Mouse (Mus musculus) heart, adult 11 months (tissue): ENCODE measurements around the gene Atp2b2.
A peak's percentile ranks its signal among the peaks of the same experiment; 100 is the strongest.
"Not testable (repeated sequence)": the region's sequence is repeated elsewhere in the genome, so short reads cannot be mapped to it uniquely, and the experiment has no call there.

Experiments
- DNase-seq: peaks from one replicate; pipeline ENCODE4 v3.0.0; 2022

Atp2b2 gene

GRCm38 (mm10) chr6:113768804-113769203, 273.6 kb downstream of the Atp2b2 start:
- no peak for DNase-seq

GRCm38 (mm10) chr6:113761644-113762043, 280.8 kb downstream of the Atp2b2 start:
- DNase-seq, result no peak

- DNase-seq, result no peak
Observed at GRCm38 (mm10) chr6:113749119-113749685, 293.2 kb downstream of the Atp2b2 start.

GRCm38 (mm10) chr6:113748351-113748750, 294.1 kb downstream of the Atp2b2 start:
- DNase-seq, result no peak

GRCm38 (mm10) chr6:113747284-113747683, 295.1 kb downstream of the Atp2b2 start:
- no peak for DNase-seq

- DNase-seq, result no peak
Observed at GRCm38 (mm10) chr6:113745117-113745516, 297.3 kb downstream of the Atp2b2 start.

- DNase-seq, result no peak
Observed at GRCm38 (mm10) chr6:113743111-113743510, 299.3 kb downstream of the Atp2b2 start.

- no peak for DNase-seq
Observed at GRCm38 (mm10) chr6:113742321-113742720, 300.1 kb downstream of the Atp2b2 start.

GRCm38 (mm10) chr6:113741425-113741824, 301.0 kb downstream of the Atp2b2 start:
- peak; percentile 94 for DNase-seq

- DNase-seq, result peak; percentile 98
Observed at GRCm38 (mm10) chr6:113740236-113741217, 301.9 kb downstream of the Atp2b2 start, which contains the start of gene Sec13. TSS of gene Sec13 (minus strand) at chr6:113740743.

- no peak for DNase-seq
Observed at GRCm38 (mm10) chr6:113737318-113738046, 304.9 kb downstream of the Atp2b2 start.

- no peak for DNase-seq
Observed at GRCm38 (mm10) chr6:113731296-113731695, 311.1 kb downstream of the Atp2b2 start.

GRCm38 (mm10) chr6:113728181-113728580, 314.2 kb downstream of the Atp2b2 start:
- DNase-seq, result peak; percentile 79

GRCm38 (mm10) chr6:113721061-113721460, 321.4 kb downstream of the Atp2b2 start:
- DNase-seq, result no peak

- DNase-seq, result peak; percentile 77
Observed at GRCm38 (mm10) chr6:113719878-113720277, 322.5 kb downstream of the Atp2b2 start, which contains the start of gene Ghrl. TSS of gene Ghrl (minus strand) at chr6:113719880.

- DNase-seq, result no peak
Observed at GRCm38 (mm10) chr6:113717541-113717940, 324.9 kb downstream of the Atp2b2 start.

GRCm38 (mm10) chr6:113714797-113715196, 327.6 kb downstream of the Atp2b2 start:
- DNase-seq, result no peak

GRCm38 (mm10) chr6:113714276-113714675, 328.1 kb downstream of the Atp2b2 start:
- DNase-seq, result no peak

- not testable (repeated sequence) for DNase-seq
Observed at GRCm38 (mm10) chr6:113713389-113713788, 329.0 kb downstream of the Atp2b2 start.

- no peak for DNase-seq
Observed at GRCm38 (mm10) chr6:113712718-113713117, 329.7 kb downstream of the Atp2b2 start.

GRCm38 (mm10) chr6:113697222-113698205, 344.9 kb downstream of the Atp2b2 start:
- DNase-seq, result peak; percentile 93
